Mouse (Mus musculus) testis, adult 2 months (tissue): ENCODE results near the gene Ptprt. TPM values are rescaled to one million over a fixed set of nuclear protein-coding genes. Genes with fewer than 3 reads are reported as not detected.

ENCODE experiments used
- H3K27ac ChIP-seq: fragments of 200-500 bp; 2 replicates; pipeline ENCODE4 v1.5.1; 2012; ENCODE audit warnings: low read depth, low read length; ENCODE audit not compliant: control insufficient read depth, insufficient read depth
- H3K27me3 ChIP-seq: fragments of 200-500 bp; 2 replicates; pipeline ENCODE4 v1.6.1; 2012; ENCODE audit warnings: mild to moderate bottlenecking, low read length, moderate library complexity; ENCODE audit not compliant: control insufficient read depth, insufficient read depth
- H3K36me3 ChIP-seq: fragments of 200-500 bp; 2 replicates; pipeline ENCODE4 v1.6.1; 2012; ENCODE audit warnings: mild to moderate bottlenecking, low read length; ENCODE audit not compliant: control insufficient read depth, insufficient read depth
- H3K4me1 ChIP-seq: fragments of 200-500 bp; 2 replicates; pipeline ENCODE4 v1.6.1; 2012; ENCODE audit warnings: low read length; ENCODE audit not compliant: control insufficient read depth, insufficient read depth
- H3K4me3 ChIP-seq: fragments of 200-500 bp; 2 replicates; pipeline ENCODE4 v1.5.1; 2012; ENCODE audit warnings: low read depth, mild to moderate bottlenecking, low read length, moderate library complexity, mixed read lengths; ENCODE audit not compliant: control insufficient read depth
- CTCF ChIP-seq: fragments of 200-500 bp; IDR thresholded peaks from 2 replicates; pipeline ENCODE4 v1.5.1; 2012; ENCODE audit warnings: low read depth, mild to moderate bottlenecking, inconsistent platforms, low read length, moderate library complexity; ENCODE audit not compliant: control insufficient read depth, insufficient read depth, insufficient replicate concordance
- POLR2A ChIP-seq: fragments of 200-500 bp; IDR thresholded peaks from 2 replicates; pipeline ENCODE4 v1.6.1; 2012; ENCODE audit warnings: low read depth, mild to moderate bottlenecking, inconsistent platforms, low read length, moderate library complexity; ENCODE audit not compliant: control insufficient read depth
- polyA plus RNA-seq: library from polyadenylated mRNA; depleted of rRNA; stranded (reverse); fragments of >200 nt; gene quantifications from 2 replicates; pipeline ENCODE4 v1.2.3, GENCODE M21; 2012

Gene Ptprt
- polyA plus RNA-seq, 1 experiment = 1.6 TPM

DNA sequence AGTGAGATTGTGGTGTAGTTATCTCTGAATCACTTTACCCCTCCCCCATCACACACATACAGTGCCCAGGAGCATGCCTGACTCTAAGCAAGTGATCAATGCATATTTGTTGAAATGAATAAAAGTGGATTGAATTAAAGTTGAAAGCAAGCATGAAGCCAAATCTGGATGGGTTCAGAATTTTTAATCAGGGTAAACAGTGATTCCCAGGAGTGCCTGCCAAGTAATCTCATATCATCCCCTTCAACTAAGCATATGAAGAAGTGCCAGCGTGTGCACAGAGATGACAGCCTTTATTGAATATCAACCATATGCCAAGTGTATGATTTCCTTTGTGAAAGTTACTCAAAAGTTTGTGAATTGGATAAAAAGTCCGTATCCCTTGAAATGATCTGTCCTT, 893.4 kb downstream of the Ptprt start:
- Histone ChIP-seq H3K4me1 (no peaks in the 10 kb centered on the region), H3K4me3 (no peak overlapping the region), H3K36me3 (no peaks in the 10 kb centered on the region), H3K27ac (no peak overlapping the region), H3K27me3 (no peaks in the 10 kb centered on the region)
- TF ChIP-seq CTCF = no peak
- no peak for TF ChIP-seq POLR2A

DNA sequence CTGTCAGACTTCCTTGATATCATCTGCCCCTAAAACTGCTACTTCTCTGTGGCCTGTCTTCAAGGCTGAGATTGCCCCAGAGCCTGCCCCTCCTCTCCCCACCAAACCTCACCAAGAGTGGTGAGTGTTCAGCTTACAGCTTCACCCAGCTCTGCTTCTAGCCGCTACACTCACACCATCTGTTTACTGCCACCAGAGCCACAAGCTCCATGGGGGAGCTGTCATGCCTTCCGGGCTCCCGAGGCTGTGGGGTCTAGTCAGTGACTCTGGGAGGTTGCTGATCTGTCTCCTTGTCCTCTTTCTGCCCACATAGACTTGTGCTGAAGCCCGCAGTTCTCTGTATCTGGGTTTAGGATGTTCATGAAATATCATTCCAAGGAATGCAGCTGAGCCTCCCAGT, 947.9 kb downstream of the Ptprt start:
- no peak overlapping the region for H3K4me3 ChIP-seq
- no peaks in the 10 kb centered on the region for H3K27me3 ChIP-seq
- H3K36me3 ChIP-seq = no peaks in the 10 kb centered on the region
- no peak overlapping the region for H3K27ac ChIP-seq
- TF ChIP-seq POLR2A = no peak
- H3K4me1 ChIP-seq = no peaks in the 10 kb centered on the region

DNA sequence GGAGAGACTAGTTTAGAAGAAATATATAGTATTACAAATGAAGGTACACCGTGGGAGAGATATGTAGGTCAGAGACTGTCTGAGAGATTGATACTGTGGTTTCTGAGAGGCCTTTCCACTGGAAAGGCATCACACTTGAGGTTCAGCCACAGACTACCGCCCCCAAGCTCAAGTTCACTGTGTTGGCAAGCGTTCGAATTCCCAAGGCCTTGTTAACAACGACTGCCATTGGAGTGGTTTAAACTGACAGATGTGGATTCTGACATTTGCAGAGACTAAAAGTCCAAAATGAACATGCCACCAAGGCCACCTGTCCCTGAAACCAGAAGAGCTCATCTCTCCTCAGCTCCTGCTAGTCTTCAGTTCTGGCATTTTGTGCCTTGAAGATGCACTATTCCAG, 951.6 kb downstream of the Ptprt start:
- Histone ChIP-seq H3K27ac (no peak overlapping the region), H3K4me1 (no peaks in the 10 kb centered on the region), H3K27me3 (no peaks in the 10 kb centered on the region), H3K36me3 (no peaks in the 10 kb centered on the region), H3K4me3 (no peak overlapping the region)
- no peak for TF ChIP-seq POLR2A
- TF ChIP-seq CTCF = no peak

DNA sequence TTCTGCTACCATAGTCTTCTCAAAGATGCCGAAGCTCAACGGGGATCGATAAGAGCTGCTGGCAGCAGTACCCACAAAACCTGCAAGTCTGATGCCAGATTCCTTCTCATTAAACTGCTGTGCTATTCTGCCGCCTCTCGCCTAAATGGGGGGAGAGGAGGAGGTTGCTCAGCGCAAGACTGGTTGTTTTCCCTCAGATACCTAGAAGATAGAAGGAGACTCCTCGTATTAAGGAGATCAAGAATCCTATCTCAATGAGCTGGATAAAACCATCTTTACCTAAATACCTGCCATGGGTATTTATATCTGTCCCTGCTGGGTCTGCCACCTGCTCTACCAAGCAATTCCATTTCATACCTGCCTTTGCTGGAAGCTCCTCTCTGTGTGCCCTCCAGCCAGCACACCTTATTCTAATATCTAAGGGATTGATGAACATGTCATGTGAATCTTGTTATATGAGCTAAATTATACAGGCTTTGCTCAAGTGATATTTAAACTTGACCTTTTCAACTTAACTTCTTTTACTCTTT, 954.5 kb downstream of the Ptprt start:
- H3K4me1 ChIP-seq = no peaks in the 10 kb centered on the region
- H3K4me3 ChIP-seq = no peak overlapping the region
- H3K36me3 ChIP-seq = no peaks in the 10 kb centered on the region
- no peak for TF ChIP-seq CTCF
- H3K27ac ChIP-seq = no peak overlapping the region
- no peaks in the 10 kb centered on the region for H3K27me3 ChIP-seq

DNA sequence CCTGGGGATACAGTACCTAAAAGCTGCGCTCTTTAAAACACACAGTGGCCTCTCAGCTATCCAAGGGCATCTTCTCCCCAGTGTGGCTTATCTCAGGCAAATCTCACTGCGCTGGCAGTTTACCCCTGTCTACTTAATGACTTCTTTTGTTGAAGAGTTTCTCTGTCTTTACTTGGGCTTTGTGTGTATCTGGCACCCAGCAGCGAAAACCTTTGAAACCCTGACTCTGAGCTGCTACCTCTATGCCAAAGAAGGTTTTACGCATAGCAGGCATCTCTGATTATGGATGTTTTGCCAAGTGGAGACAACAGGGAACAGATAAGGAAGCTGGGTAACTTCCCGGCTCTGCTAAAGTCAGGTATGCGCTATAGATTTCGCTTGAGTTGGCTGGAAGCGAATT, 956.1 kb downstream of the Ptprt start:
- no peaks in the 10 kb centered on the region for H3K36me3 ChIP-seq
- H3K27me3 ChIP-seq = no peaks in the 10 kb centered on the region
- H3K27ac ChIP-seq = no peak overlapping the region
- no peak for TF ChIP-seq POLR2A
- H3K4me3 ChIP-seq = no peak overlapping the region
- no peaks in the 10 kb centered on the region for H3K4me1 ChIP-seq

DNA sequence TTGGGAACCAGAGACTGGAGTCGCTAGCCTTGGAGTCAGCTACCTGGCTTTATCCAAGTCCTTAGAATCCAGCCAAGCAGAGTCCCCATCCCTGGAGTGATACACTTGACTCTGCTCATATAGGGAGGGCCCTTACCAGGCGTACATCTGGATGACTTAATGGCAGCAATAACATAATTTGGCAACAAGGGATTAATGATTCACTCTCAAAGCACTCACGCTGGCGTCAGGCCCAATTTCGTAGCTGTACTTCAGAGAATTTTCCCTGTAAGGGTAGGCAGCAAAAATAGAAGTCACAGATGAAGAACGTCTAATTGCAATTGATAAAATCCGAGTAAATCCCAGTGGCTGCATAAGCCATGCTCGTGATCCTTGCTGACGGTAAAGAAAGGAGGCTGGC, 956.5 kb downstream of the Ptprt start:
- no peaks in the 10 kb centered on the region for H3K36me3 ChIP-seq
- no peak overlapping the region for H3K4me3 ChIP-seq
- no peaks in the 10 kb centered on the region for H3K27me3 ChIP-seq
- H3K4me1 ChIP-seq = no peaks in the 10 kb centered on the region
- TF ChIP-seq POLR2A = no peak
- no peak for TF ChIP-seq CTCF
- H3K27ac ChIP-seq = no peak overlapping the region

DNA sequence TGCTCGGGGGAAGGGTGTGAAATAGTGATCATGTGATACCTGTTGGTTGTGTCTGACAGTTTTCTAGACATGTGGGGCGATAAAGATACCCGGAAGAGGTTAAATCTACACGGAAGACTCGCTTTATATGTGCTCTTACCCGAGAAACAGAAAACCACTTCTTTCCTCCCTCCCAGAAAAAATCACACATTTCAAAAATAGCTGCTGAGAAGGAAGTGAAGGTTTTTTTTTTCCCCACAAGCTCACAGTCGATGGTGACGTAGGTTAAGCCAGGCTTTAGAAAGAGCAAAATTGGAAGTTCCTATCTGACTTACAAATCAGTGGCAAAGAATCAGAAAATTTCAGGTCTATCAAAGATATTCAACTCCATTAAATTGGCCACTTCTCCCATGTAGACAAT, 965.1 kb downstream of the Ptprt start:
- H3K4me1 ChIP-seq = peaks cover 3% of the 10 kb centered on the region
- H3K36me3 ChIP-seq = no peaks in the 10 kb centered on the region
- H3K27me3 ChIP-seq = no peaks in the 10 kb centered on the region
- TF ChIP-seq POLR2A = no peak
- no peak for TF ChIP-seq CTCF
- no peak overlapping the region for H3K4me3 ChIP-seq
- no peak overlapping the region for H3K27ac ChIP-seq

DNA sequence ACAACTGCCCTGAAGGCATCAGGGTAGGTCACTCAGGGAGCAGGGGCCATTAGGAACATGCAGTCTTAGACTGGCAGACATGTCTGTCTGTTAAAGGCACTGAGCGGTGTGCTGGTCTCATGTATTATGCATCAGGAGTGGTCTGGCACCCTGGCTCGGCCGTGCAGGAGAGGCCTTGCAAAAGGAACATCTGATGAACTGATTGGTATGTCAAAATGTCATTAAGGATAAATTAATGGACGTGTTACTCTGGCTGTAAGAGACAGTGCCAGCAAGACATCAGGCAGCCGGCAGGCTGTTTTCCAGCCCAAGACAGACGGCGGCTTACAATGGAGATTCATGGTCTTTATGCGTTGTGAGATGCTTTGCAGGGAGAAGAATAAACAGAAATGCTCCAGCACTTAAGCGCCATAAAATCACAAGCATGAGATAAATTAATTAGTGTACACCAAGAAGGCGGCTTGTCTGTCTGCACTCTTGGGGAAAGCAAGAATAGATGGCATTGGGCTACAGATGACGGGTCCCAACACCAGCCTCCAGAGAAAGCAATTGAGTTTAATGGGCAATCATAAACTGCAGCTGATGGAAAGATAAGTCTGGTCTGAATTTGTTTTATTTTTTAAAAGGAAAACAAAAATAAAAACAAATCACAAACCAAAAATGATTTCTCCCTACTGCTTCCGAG, 992.5 kb downstream of the Ptprt start:
- H3K4me3 ChIP-seq = no peak overlapping the region
- H3K27me3 ChIP-seq = no peaks in the 10 kb centered on the region
- no peaks in the 10 kb centered on the region for H3K4me1 ChIP-seq
- no peaks in the 10 kb centered on the region for H3K36me3 ChIP-seq
- H3K27ac ChIP-seq = no peak overlapping the region
- no peak for TF ChIP-seq POLR2A
- no peak for TF ChIP-seq CTCF
